Mouse (Mus musculus) right cerebral cortex, postnatal 25 days (tissue): Measurements from ENCODE around the gene Gm10643.

ENCODE experiments used
- DNase-seq: peaks from one replicate; pipeline ENCODE4 v3.0.0; 2022

Gene Gm10643

GRCm38 (mm10) chr8:84032777-84033176 is 32.2 kb downstream of the Gm10643 start:
- DNase-seq, result no peak

GRCm38 (mm10) chr8:84029272-84029671 is 35.7 kb downstream of the Gm10643 start:
- DNase-seq, result no peak

GRCm38 (mm10) chr8:84027449-84027848 is 37.5 kb downstream of the Gm10643 start:
- no peak for DNase-seq

- no peak for DNase-seq
Observed at GRCm38 (mm10) chr8:84025863-84026262, 39.1 kb downstream of the Gm10643 start.

GRCm38 (mm10) chr8:84024171-84024570 is 40.8 kb downstream of the Gm10643 start:
- DNase-seq, result no peak

GRCm38 (mm10) chr8:84023631-84024030 is 41.3 kb downstream of the Gm10643 start:
- DNase-seq, result no peak

- no peak for DNase-seq
Observed at GRCm38 (mm10) chr8:84023085-84023484, 41.9 kb downstream of the Gm10643 start.

- no peak for DNase-seq
Observed at GRCm38 (mm10) chr8:84021569-84021968, 43.4 kb downstream of the Gm10643 start.

GRCm38 (mm10) chr8:84021096-84021495 is 43.8 kb downstream of the Gm10643 start, which contains the start of gene Palm3:
TSS of gene Palm3 (plus strand) at chr8:84021471.
- no peak for DNase-seq

- DNase-seq, result no peak
Observed at GRCm38 (mm10) chr8:84019738-84020137, 45.2 kb downstream of the Gm10643 start.

- DNase-seq, result no peak
Observed at GRCm38 (mm10) chr8:84015833-84016232, 49.1 kb downstream of the Gm10643 start.
